Mouse (Mus musculus): ENCODE measurements around the gene Gata1.

DNA sequence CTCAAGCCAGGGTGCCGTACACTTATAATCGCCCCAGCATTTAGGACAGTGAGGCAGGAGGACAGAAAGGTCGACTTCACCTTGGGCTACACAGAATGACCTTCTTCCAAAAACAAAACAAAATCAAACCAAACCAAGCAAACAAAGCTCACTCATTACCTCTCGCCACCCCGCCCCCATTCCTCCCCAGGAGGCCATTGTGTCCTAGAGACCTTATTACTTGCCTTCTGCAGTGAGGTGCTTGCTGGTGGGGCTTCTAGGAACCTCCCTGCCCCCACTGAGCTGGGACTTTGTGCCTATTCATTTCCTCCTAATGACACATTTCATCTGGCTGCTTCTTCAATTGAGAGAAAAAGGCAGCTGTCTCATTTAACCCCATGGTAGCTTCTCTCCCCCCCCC lies 30.7 kb upstream of the Gata1 start:
- TF ChIP-seq CTCF (conservative IDR thresholded peaks at IDR 0.05; ENCODE audit: insufficient read depth, insufficient read length, low read depth, low read length) (no peak), POLR2A (IDR thresholded peaks at IDR 0.05; ENCODE audit: low read depth, low read length) (no peak)
